Mouse (Mus musculus): ENCODE measurements around the gene Ddo.

Ddo gene

DNA sequence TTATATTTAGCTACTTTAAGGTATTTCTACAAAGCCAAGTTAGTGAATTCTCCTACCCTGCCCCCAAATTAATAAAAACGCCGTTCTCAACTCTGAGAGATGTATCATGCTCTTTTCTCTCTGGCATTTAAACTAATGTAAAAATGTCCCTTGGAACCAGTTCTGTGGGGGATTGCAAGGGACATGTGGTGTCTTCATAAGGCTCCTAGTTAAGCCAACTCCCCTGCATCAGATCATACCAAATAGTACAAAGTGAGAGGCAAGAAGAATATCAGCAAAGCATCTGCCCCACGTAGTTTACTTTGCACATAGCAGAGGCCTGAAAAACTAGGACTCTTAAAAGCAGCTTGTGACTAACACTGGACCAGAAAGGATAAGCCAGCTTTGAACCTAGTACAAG, 86.9 kb downstream of the Ddo start:
- no peak for DNase-seq (ENCODE audit: low spot score in 2 of 2)

DNA sequence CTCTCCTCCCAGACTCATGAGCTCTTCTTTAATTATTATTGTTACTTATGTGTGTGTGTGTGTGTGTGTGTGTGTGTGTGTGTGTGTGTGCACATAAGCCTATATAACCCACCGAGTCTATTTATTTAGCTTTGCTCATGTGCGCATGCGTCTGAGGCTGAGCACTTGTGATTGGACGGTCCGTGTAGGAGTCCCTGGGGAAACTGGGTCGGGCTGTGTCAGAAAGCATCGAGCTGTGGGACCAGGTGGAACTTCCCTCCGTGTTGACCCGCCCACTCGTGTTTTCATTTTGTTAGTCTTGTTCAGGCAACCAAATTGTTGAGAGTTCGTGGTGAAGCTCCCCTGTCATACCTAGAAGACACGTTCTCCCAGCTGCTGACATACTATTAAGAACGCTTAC, 88.6 kb downstream of the Ddo start:
- DNase-seq (ENCODE audit: low spot score in 2 of 2), result no peak

- no peak for DNase-seq (ENCODE audit: low spot score in 2 of 2)
These were observed 89.3 kb downstream of the Ddo start for GRCm38 (mm10) chr10:40719062-40719461.

DNA sequence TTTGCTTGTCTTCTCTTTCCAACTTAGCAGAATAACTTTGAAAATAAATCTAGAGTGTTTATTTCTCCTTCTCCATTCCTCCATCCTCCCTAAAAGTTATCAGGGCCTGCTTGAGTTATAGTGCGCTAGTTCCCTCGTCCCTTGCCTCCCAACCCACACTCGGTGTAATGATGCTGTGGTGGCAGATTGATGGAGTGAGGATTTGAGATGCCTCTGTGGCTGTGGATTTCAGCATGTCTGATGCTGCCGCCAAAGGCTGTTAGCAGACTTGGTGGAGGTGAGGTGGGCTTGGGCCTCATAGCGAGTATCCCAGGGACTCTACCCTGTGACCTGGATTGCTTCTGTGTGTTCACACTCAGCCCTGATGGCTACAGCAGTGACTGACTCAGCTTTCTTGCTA, 91.1 kb downstream of the Ddo start:
- no peak for DNase-seq (ENCODE audit: low spot score in 2 of 2)

DNA sequence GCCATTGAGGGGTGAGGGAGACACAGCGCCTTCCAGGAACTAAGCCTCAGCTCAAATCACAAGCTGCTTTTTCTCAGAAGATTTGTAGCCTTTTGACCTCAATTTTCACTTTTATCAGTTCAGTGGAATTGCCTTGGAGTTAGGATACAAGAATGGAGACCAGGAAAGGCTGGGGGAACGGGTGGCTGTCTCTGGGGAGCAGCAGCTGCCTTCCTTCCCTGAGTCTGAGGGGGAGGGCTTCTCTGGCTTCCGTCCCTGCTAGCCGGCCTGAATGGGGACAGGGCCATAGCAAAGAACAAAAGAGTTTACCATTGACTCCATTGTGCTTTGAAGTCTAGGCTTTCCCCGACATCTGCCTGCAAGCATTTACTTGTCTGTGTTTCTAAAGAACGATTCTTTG, 94.5 kb downstream of the Ddo start:
- no peak for DNase-seq (ENCODE audit: low spot score in 2 of 2)

DNA sequence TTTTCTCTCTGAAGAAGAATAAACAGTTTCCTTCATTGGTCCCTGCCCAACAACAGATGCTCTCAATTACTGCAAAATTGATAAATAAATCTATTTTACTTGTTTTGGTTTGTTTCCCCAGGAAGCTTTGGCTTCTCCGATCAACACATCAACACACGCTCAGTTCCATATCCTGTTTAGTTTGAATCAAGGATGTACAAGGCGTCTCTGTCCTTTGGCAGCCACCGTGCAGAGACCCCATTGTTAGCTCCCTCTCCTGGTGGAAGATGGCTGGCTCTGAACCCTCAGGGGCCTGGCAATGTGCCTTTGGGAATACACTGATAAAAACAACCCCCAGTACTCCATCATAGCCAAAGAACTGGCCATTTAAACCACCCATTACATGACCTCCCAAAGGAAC, 95.3 kb downstream of the Ddo start:
- DNase-seq (ENCODE audit: low spot score in 2 of 2), result no peak

DNA sequence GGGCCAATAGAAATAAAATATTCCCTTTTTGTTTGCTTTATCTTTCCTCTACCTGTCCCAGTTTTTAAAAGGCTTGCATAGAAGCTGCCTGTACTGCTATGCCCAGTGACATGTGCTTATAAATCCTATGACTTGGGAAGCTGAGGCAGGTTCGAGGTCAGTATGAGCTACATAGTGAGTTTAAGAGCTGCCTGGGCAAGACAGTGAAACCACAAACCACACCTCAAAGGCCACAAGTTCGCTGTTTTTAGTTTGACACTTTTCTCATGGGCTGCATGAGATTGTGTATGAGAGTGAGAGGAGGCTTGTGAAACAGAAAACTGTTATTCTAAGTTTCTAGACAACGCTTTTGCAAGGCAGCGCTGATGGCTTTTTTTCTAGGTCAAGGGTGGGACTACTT, 95.7 kb downstream of the Ddo start:
- no peak for DNase-seq (ENCODE audit: low spot score in 2 of 2)

- no peak for DNase-seq (ENCODE audit: low spot score in 2 of 2)
These were observed 96.6 kb downstream of the Ddo start for GRCm38 (mm10) chr10:40726288-40726902.

DNA sequence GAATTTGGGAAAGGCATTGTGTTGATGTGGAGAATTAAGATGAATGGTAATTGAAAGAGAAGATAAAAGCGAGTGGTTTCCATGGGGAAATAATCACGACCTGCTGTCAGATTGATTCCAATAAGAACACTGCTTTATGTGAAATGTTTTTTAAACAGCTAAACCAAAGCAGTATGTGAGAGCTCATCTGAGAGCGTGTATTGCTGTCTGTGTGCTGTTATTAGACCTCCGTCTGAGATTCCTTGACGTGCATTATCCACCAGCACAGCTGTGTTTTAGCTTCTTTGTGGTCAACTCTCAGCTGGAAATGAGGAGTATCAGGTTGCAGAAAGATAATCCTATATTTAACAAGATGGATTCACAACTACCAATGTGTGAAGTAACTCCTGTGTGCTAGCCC, 97.2 kb downstream of the Ddo start:
- no peak for DNase-seq (ENCODE audit: low spot score in 2 of 2)

DNA sequence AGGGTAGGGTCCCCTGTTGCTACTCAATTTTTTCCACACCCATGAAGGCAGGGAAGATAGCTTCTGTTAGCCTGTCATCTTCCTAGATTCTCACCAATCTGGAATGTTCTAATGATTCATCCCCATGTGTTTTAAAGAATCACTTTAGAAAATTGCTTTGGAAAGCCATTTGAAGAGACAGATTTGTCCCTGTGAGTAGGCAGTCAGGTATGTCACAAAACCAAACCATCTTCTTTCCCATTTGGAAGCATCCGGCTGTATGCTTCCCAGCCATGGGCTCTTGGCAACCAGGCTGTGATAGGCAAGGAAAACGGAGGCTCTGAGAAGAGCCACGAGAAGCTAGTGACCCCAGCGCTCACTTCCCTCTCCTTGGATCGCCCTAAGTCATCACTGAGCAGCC, 100.4 kb downstream of the Ddo start:
- DNase-seq (ENCODE audit: low spot score in 2 of 2), result no peak

Data from spleen, postnatal 14 days (tissue).